Mouse (Mus musculus) kidney, adult 10 weeks (tissue): ENCODE measurements around the gene Gm3685. TPM values are rescaled to one million over a fixed set of nuclear protein-coding genes. Genes with fewer than 3 reads are reported as not detected.

ENCODE experiments used
- polyA plus RNA-seq: library from polyadenylated mRNA; stranded (reverse); fragments of 350-450 nt; fragmentation: Illumina TruSeq; extraction: RNeasy Lipid Tissue Mini Kit (QIAGEN cat#74804); gene quantifications from one replicate; pipeline ENCODE4 v1.2.3, GENCODE M21; 2014; ENCODE audit warnings: low read depth, low replicate concordance

Gene Gm3685
- not detected for polyA plus RNA-seq

DNA sequence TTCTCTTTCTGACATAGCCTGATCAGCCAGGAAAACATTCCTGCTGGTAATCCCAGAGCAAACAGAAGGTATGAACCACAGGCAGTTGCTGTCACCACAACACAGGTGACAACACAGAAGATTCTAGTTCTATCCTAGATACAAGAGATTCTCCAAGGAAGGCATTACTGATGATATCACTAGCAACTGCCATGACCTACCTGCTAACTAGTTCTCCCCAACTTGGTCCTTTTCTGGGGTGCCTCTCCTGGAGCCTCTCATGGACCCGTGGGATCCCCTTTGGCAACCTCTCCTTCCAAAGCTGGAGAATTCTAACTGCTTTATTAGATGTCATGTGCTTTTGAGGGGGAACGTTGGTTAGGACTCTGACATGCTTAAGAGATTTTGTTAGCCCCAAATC, at the start of gene Gm3685:
TSS of gene Gm3685 (minus strand) at position 101 of the 400 bp plus-strand sequence.

GRCm38 (mm10) chr14:7026781-7027749, 17.7 kb downstream of the Gm3685 start, which contains the start of gene Gm10406:
Gm10406 (minus strand) TSS chr14:7027449.

Other genes starting within 250 kb of the Gm3685 start
- not detected for gene Gm3642, start 204.7 kb downstream of the Gm3685 start, polyA plus RNA-seq
- gene Gm3667, start 155.0 kb downstream of the Gm3685 start, polyA plus RNA-seq, result not detected
- not detected for gene Gm6356, start 71.2 kb downstream of the Gm3685 start, polyA plus RNA-seq
- not detected for gene Gm10406, start 17.5 kb downstream of the Gm3685 start, polyA plus RNA-seq
- not detected for gene Gm3696, start 55.7 kb upstream of the Gm3685 start, polyA plus RNA-seq
- gene Gm6676, start 80.4 kb upstream of the Gm3685 start, polyA plus RNA-seq, result not detected
- gene Gm3512, start 129.6 kb upstream of the Gm3685 start, polyA plus RNA-seq, result 1.7 TPM
- not detected for gene Gm16434, start 149.6 kb upstream of the Gm3685 start, polyA plus RNA-seq
- gene Gm3727, start 219.7 kb upstream of the Gm3685 start, polyA plus RNA-seq, result not detected